Mouse (Mus musculus): ENCODE measurements around the gene Cdk19. TPM values are rescaled to one million over a fixed set of nuclear protein-coding genes. Genes with fewer than 3 reads are reported as not detected.

Cdk19 gene
- polyA plus RNA-seq, 1 experiment = 13.3 TPM

DNA sequence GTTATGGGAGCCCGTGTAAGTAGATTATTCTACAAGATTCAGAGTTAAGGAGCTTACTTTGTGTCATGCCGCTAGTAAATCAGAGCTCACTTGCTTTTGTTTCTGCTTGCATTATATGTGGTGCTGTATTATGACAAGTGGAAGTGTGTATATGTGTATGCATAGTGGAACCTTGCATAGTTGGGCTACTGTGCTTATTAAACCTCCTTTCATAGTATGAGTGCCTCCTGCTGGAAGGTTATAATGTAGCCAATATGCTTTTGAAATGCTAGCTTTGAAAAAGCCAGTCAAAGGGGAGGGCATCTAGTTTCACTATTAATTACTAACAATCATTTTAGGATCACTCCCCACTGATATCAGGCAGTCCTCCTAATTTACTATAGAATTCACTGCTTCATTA lies 89.7 kb downstream of the Cdk19 start:
- TF ChIP-seq POLR2A (IDR thresholded peaks at IDR 0.05; ENCODE audit: control insufficient read depth, low read depth, low read length) (no peak), CTCF (IDR thresholded peaks at IDR 0.05; ENCODE audit: control insufficient read depth, insufficient read depth, insufficient replicate concordance, low read depth, low read length) (no peak)
- Histone ChIP-seq H3K4me3 (ENCODE audit: control insufficient read depth, low read depth, low read length) (no peak overlapping the region), H3K4me1 (ENCODE audit: control insufficient read depth, insufficient read depth, low read length) (peaks cover 2% of the 10 kb centered on the region; the same call in 1 of the 2 replicates), H3K27ac (ENCODE audit: control insufficient read depth, insufficient read depth, low read depth, low read length) (no peak overlapping the region), H3K36me3 (ENCODE audit: control insufficient read depth, insufficient read depth, low read length) (no peaks in the 10 kb centered on the region), H3K27me3 (ENCODE audit: control insufficient read depth, insufficient read depth, low read length) (no peaks in the 10 kb centered on the region)

DNA sequence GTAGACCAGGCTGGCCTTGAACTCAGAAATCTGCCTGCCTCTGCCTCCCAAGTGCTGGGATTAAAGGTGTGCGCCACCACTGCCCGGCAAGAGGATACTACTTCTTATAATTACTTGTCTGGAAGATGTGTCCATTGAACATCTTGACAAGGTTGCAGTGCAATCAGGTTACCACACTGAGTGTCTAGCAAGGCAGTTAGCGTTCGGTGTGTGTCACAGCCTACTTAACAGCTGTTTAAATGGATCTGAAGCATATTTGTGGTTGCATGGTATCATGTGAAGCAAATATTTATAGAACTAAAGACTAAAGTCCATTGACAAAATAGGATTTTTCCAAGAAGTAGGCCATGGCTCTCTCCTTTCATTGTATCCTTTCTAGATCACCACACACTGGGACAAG lies 90.8 kb downstream of the Cdk19 start:
- Histone ChIP-seq H3K4me1 (ENCODE audit: control insufficient read depth, insufficient read depth, low read length) (peaks cover 2% of the 10 kb centered on the region; the same call in 1 of the 2 replicates), H3K27ac (ENCODE audit: control insufficient read depth, insufficient read depth, low read depth, low read length) (no peak overlapping the region), H3K4me3 (ENCODE audit: control insufficient read depth, low read depth, low read length) (no peak overlapping the region), H3K27me3 (ENCODE audit: control insufficient read depth, insufficient read depth, low read length) (no peaks in the 10 kb centered on the region), H3K36me3 (ENCODE audit: control insufficient read depth, insufficient read depth, low read length) (no peaks in the 10 kb centered on the region)
- TF ChIP-seq CTCF (IDR thresholded peaks at IDR 0.05; ENCODE audit: control insufficient read depth, insufficient read depth, insufficient replicate concordance, low read depth, low read length) (no peak), POLR2A (IDR thresholded peaks at IDR 0.05; ENCODE audit: control insufficient read depth, low read depth, low read length) (no peak)

DNA sequence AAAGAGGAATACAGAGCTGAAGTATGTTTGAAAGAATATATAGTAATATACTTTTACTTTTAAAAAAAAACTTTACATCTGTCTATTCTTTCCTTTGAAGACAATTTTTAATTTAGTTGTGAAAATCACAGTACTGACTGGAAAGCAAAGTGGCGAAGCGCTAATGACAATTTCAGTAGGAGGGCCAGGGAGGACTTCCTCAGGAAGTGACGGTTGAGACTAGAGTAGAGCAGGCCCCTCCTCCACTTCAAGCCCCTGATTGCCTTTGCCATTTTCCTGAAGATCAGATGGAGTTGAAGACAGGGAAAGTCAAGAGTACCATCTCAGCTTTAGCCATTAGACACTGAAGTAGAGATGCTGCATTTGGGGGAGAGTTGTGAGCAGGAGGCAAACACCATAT lies 92.6 kb downstream of the Cdk19 start:
- Histone ChIP-seq H3K4me1 (ENCODE audit: control insufficient read depth, insufficient read depth, low read length) (no peaks in the 10 kb centered on the region), H3K27me3 (ENCODE audit: control insufficient read depth, insufficient read depth, low read length) (no peaks in the 10 kb centered on the region), H3K27ac (ENCODE audit: control insufficient read depth, insufficient read depth, low read depth, low read length) (no peak overlapping the region), H3K4me3 (ENCODE audit: control insufficient read depth, low read depth, low read length) (no peak overlapping the region), H3K36me3 (ENCODE audit: control insufficient read depth, insufficient read depth, low read length) (no peaks in the 10 kb centered on the region)
- TF ChIP-seq POLR2A (IDR thresholded peaks at IDR 0.05; ENCODE audit: control insufficient read depth, low read depth, low read length) (no peak), CTCF (IDR thresholded peaks at IDR 0.05; ENCODE audit: control insufficient read depth, insufficient read depth, insufficient replicate concordance, low read depth, low read length) (no peak)

DNA sequence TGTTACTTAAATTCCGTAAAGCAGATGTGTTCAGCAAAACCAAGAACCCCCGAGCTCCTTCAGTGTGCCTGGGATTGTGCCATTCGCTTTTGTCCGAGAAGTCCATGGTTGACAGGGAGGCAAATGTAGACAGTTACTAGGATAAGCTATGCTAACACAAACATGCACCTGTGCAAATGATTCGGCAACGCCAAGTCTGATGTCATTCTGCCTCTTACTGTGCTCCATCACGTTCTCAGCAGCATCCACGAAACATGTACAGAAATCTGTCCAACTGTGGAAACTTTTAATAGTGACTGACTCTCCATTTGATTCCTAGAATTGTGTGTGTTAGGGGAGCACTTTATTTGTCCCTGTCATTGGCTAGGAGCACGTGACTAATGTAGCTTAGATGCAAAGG lies 93.0 kb downstream of the Cdk19 start:
- Histone ChIP-seq H3K27ac (ENCODE audit: control insufficient read depth, insufficient read depth, low read depth, low read length) (no peak overlapping the region), H3K36me3 (ENCODE audit: control insufficient read depth, insufficient read depth, low read length) (no peaks in the 10 kb centered on the region), H3K4me1 (ENCODE audit: control insufficient read depth, insufficient read depth, low read length) (no peaks in the 10 kb centered on the region), H3K4me3 (ENCODE audit: control insufficient read depth, low read depth, low read length) (no peak overlapping the region), H3K27me3 (ENCODE audit: control insufficient read depth, insufficient read depth, low read length) (no peaks in the 10 kb centered on the region)
- TF ChIP-seq POLR2A (IDR thresholded peaks at IDR 0.05; ENCODE audit: control insufficient read depth, low read depth, low read length) (no peak), CTCF (IDR thresholded peaks at IDR 0.05; ENCODE audit: control insufficient read depth, insufficient read depth, insufficient replicate concordance, low read depth, low read length) (no peak)

DNA sequence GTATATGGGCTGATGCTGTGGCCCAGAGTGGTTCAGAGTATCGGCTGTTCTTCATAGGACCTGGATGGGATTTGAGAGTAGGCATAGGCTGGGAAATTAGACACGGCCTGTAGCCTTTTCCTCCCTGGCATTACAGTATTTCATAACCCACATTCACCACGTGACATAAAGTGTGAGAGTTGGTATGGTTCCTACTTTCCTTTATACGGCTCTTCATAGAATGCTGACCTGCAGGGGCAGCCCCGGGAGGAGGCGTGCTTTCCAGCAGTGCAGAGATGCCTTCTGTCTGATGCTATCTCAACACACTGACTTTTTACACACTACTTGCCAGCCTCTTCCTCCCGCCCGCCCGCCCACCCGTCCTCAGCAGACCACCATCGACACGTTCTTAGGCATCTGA lies 96.0 kb downstream of the Cdk19 start:
- no peaks in the 10 kb centered on the region for H3K36me3 ChIP-seq (ENCODE audit: control insufficient read depth, insufficient read depth, low read length)
- H3K27me3 ChIP-seq (ENCODE audit: control insufficient read depth, insufficient read depth, low read length) = no peaks in the 10 kb centered on the region
- H3K4me1 ChIP-seq (ENCODE audit: control insufficient read depth, insufficient read depth, low read length) = no peaks in the 10 kb centered on the region
- no peak overlapping the region for H3K27ac ChIP-seq (ENCODE audit: control insufficient read depth, insufficient read depth, low read depth, low read length)
- TF ChIP-seq POLR2A (IDR thresholded peaks at IDR 0.05; ENCODE audit: control insufficient read depth, low read depth, low read length) (no peak), CTCF (IDR thresholded peaks at IDR 0.05; ENCODE audit: control insufficient read depth, insufficient read depth, insufficient replicate concordance, low read depth, low read length) (no peak)
- H3K4me3 ChIP-seq (ENCODE audit: control insufficient read depth, low read depth, low read length) = no peak overlapping the region

DNA sequence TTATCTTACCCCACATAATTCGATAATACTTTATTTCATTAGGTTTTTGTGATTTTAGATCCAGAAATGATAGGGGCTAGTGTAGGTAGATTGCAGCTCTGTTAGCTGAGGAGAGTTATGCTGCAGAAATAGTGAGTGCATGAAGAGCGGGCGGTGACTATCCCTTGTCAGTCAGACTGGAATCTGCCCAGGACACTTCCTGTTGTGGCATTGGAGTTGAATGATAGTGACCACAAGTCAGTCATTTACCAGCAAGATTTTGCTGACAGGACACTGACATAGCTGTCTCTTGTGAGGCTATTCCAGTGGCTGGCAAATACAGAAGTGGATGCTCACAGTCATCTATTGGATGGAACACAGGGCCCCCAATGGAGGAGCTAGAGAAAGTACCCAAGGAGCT lies 97.8 kb downstream of the Cdk19 start:
- H3K27me3 ChIP-seq (ENCODE audit: control insufficient read depth, insufficient read depth, low read length) = no peaks in the 10 kb centered on the region
- no peaks in the 10 kb centered on the region for H3K36me3 ChIP-seq (ENCODE audit: control insufficient read depth, insufficient read depth, low read length)
- no peak overlapping the region for H3K27ac ChIP-seq (ENCODE audit: control insufficient read depth, insufficient read depth, low read depth, low read length)
- H3K4me1 ChIP-seq (ENCODE audit: control insufficient read depth, insufficient read depth, low read length) = no peaks in the 10 kb centered on the region
- no peak for TF ChIP-seq CTCF (IDR thresholded peaks at IDR 0.05; ENCODE audit: control insufficient read depth, insufficient read depth, insufficient replicate concordance, low read depth, low read length)
- TF ChIP-seq POLR2A (IDR thresholded peaks at IDR 0.05; ENCODE audit: control insufficient read depth, low read depth, low read length) = no peak
- H3K4me3 ChIP-seq (ENCODE audit: control insufficient read depth, low read depth, low read length) = no peak overlapping the region

DNA sequence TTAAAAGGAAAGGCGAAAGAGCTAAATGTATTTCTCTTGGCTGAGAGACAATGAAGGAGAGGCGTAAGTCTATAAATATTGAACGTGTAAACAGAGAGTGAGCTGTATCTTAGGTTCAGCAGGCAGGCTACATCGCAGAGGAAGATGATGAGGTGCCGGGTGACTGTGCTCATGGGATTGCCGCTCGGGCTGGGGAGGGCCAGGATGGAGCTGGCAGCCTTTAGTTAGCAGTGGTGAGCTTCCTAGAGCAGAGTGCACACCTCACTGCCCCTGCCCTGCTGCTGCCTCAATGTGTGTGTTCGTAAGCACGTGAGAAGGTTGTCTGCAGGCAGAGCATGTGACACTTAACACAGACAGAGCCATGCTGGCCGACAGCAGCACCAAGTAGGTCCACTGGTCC lies 101.4 kb downstream of the Cdk19 start:
- Histone ChIP-seq H3K4me1 (ENCODE audit: control insufficient read depth, insufficient read depth, low read length) (no peaks in the 10 kb centered on the region), H3K27ac (ENCODE audit: control insufficient read depth, insufficient read depth, low read depth, low read length) (no peak overlapping the region), H3K36me3 (ENCODE audit: control insufficient read depth, insufficient read depth, low read length) (no peaks in the 10 kb centered on the region), H3K4me3 (ENCODE audit: control insufficient read depth, low read depth, low read length) (no peak overlapping the region), H3K27me3 (ENCODE audit: control insufficient read depth, insufficient read depth, low read length) (no peaks in the 10 kb centered on the region)
- TF ChIP-seq CTCF (IDR thresholded peaks at IDR 0.05; ENCODE audit: control insufficient read depth, insufficient read depth, insufficient replicate concordance, low read depth, low read length) = no peak
- TF ChIP-seq POLR2A (IDR thresholded peaks at IDR 0.05; ENCODE audit: control insufficient read depth, low read depth, low read length) = no peak

DNA sequence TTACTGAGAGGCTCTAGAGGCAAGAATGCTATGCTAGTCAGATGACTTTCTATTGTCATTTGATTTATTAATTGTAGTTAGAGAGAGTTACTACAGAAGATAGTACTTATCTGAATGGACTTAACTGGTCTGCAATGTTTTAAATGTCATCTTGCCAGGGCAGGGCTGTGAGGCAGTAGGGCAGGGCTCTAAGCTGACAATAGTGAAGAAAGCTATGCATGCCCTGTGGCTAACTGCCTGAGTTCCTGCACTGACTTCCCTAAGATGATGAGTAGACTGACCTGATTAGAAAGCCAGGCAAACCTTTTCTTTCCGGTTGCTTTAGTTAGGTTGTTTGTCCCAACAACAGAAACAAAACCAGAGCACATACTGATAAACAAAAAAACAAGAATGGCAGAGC lies 102.7 kb downstream of the Cdk19 start:
- Histone ChIP-seq H3K36me3 (ENCODE audit: control insufficient read depth, insufficient read depth, low read length) (no peaks in the 10 kb centered on the region), H3K4me3 (ENCODE audit: control insufficient read depth, low read depth, low read length) (no peak overlapping the region), H3K27me3 (ENCODE audit: control insufficient read depth, insufficient read depth, low read length) (no peaks in the 10 kb centered on the region), H3K4me1 (ENCODE audit: control insufficient read depth, insufficient read depth, low read length) (no peaks in the 10 kb centered on the region), H3K27ac (ENCODE audit: control insufficient read depth, insufficient read depth, low read depth, low read length) (no peak overlapping the region)
- TF ChIP-seq POLR2A (IDR thresholded peaks at IDR 0.05; ENCODE audit: control insufficient read depth, low read depth, low read length) = no peak

Data from testis, adult 2 months (tissue).